Mouse (Mus musculus): ENCODE measurements at regions not wholly inside any gene's neighbourhood (a gene's known extent, or its start where the extent isn't known, plus 50 kb on each side); places are given as distances from the start of the nearest gene placed in this dataset.

GRCm38 (mm10) chr11:84624100-84624499, 98.8 kb upstream of the Lhx1 start:
- no peak overlapping the region for H3K4me2 ChIP-seq (ENCODE audit: insufficient read depth, low read depth, poor library complexity, severe bottlenecking)
- TF ChIP-seq ZKSCAN1 (IDR thresholded peaks at IDR 0.05; ENCODE audit: borderline replicate concordance, low read depth, low read length) (no peak), HCFC1 (IDR thresholded peaks at IDR 0.05; ENCODE audit: low read depth, low read length) (no peak), MXI1 (IDR thresholded peaks at IDR 0.05; ENCODE audit: low read depth, low read length) (no peak)
- no peaks in the 10 kb centered on the region for H3K9me3 ChIP-seq (replicated peaks; ENCODE audit: low read length)
- peaks cover 85% of the 10 kb centered on the region for H3K27me3 ChIP-seq (replicated peaks)
- no peak overlapping the region for H3K27ac ChIP-seq (ENCODE audit: insufficient read depth, low read depth)
- H3K9ac ChIP-seq (ENCODE audit: insufficient read depth, low read depth), result no peak overlapping the region
- H3K4me1 ChIP-seq (ENCODE audit: control insufficient read depth in 1 of 2, insufficient read depth in 2 of 2), result peaks cover 0 to 7% of the 10 kb centered on the region in 2 experiments; a peak in 2 of 4 replicates
- dilution Hi-C loops (cut with MboI; ENCODE audit: extremely low pct_ligation_motif_present, extremely low pct_unique_long_range_greater_than_20kb, low sequenced_read_pairs) (no loop called here), in situ Hi-C loops (cut with MboI; ENCODE audit: low pct_ligation_motif_present, low pct_unique_long_range_greater_than_20kb, low sequenced_read_pairs) (no loop called here)
- H3K79me2 ChIP-seq (replicated peaks; ENCODE audit: control insufficient read depth, extremely low read depth, insufficient read depth, poor library complexity, severe bottlenecking), result no peaks in the 10 kb centered on the region
- H3K36me3 ChIP-seq (replicated peaks in 1 of 2; ENCODE audit: control insufficient read depth in 1 of 2, insufficient read depth in 1 of 2, low read length in 1 of 2), result no peaks in the 10 kb centered on the region
- no peak for DNase-seq (ENCODE audit: extremely low read depth)
- no peak overlapping the region for H3K4me3 ChIP-seq (replicated peaks in 1 of 3; ENCODE audit: low read depth in 2 of 3, low read length in 2 of 3, poor library complexity in 1 of 3)

GRCm38 (mm10) chr11:84619713-84620112, 94.4 kb upstream of the Lhx1 start:
- DNase-seq (ENCODE audit: extremely low read depth), result no peak
- dilution Hi-C loops (cut with MboI; ENCODE audit: extremely low pct_ligation_motif_present, extremely low pct_unique_long_range_greater_than_20kb, low sequenced_read_pairs), result no loop called here
- no peaks in the 10 kb centered on the region for H3K36me3 ChIP-seq (replicated peaks in 1 of 2; ENCODE audit: control insufficient read depth in 1 of 2, insufficient read depth in 1 of 2, low read length in 1 of 2)
- H3K4me1 ChIP-seq (ENCODE audit: control insufficient read depth in 1 of 2, insufficient read depth in 2 of 2), result peaks cover 0 to 9% of the 10 kb centered on the region in 2 experiments; a peak in 2 of 4 replicates
- no peaks in the 10 kb centered on the region for H3K79me2 ChIP-seq (replicated peaks; ENCODE audit: control insufficient read depth, extremely low read depth, insufficient read depth, poor library complexity, severe bottlenecking)
- TF ChIP-seq HCFC1 (IDR thresholded peaks at IDR 0.05; ENCODE audit: low read depth, low read length) (no peak), TBP (conservative IDR thresholded peaks at IDR 0.05; ENCODE audit: low read depth, low read length) (no peak), EP300 (IDR thresholded peaks at IDR 0.05; ENCODE audit: low read length) (peak; percentile 80), IRF4 (IDR thresholded peaks at IDR 0.05; ENCODE audit: low read depth, low read length) (peak; percentile 69)
- no peak overlapping the region for H3K4me2 ChIP-seq (ENCODE audit: insufficient read depth, low read depth, poor library complexity, severe bottlenecking)
- in situ Hi-C loops (cut with MboI; ENCODE audit: low pct_ligation_motif_present, low pct_unique_long_range_greater_than_20kb, low sequenced_read_pairs), result no loop called here
- peaks cover 3% of the 10 kb centered on the region for H3K9me3 ChIP-seq (replicated peaks; ENCODE audit: low read length)
- H3K27ac ChIP-seq (ENCODE audit: insufficient read depth, low read depth), result no peak overlapping the region
- H3K27me3 ChIP-seq (replicated peaks), result peaks cover 56% of the 10 kb centered on the region
- H3K9ac ChIP-seq (ENCODE audit: insufficient read depth, low read depth), result no peak overlapping the region
- H3K4me3 ChIP-seq (replicated peaks in 1 of 3; ENCODE audit: low read depth in 2 of 3, low read length in 2 of 3, poor library complexity in 1 of 3), result no peak overlapping the region

GRCm38 (mm10) chr11:84618576-84618975, 93.2 kb upstream of the Lhx1 start:
- in situ Hi-C loops (cut with MboI; ENCODE audit: low pct_ligation_motif_present, low pct_unique_long_range_greater_than_20kb, low sequenced_read_pairs) (no loop called here), dilution Hi-C loops (cut with MboI; ENCODE audit: extremely low pct_ligation_motif_present, extremely low pct_unique_long_range_greater_than_20kb, low sequenced_read_pairs) (no loop called here)
- no peak overlapping the region for H3K4me3 ChIP-seq (replicated peaks in 1 of 3; ENCODE audit: low read depth in 2 of 3, low read length in 2 of 3, poor library complexity in 1 of 3)
- no peak overlapping the region for H3K9ac ChIP-seq (ENCODE audit: insufficient read depth, low read depth)
- DNase-seq (ENCODE audit: extremely low read depth), result peak; percentile 13
- H3K36me3 ChIP-seq (replicated peaks in 1 of 2; ENCODE audit: control insufficient read depth in 1 of 2, insufficient read depth in 1 of 2, low read length in 1 of 2), result no peaks in the 10 kb centered on the region
- peaks cover 0 to 9% of the 10 kb centered on the region in 2 experiments; a peak in 2 of 4 replicates for H3K4me1 ChIP-seq (ENCODE audit: control insufficient read depth in 1 of 2, insufficient read depth in 2 of 2)
- no peak overlapping the region for H3K4me2 ChIP-seq (ENCODE audit: insufficient read depth, low read depth, poor library complexity, severe bottlenecking)
- H3K27me3 ChIP-seq (replicated peaks), result peaks cover 51% of the 10 kb centered on the region
- H3K27ac ChIP-seq (ENCODE audit: insufficient read depth, low read depth), result no peak overlapping the region
- TF ChIP-seq SMC3 (IDR thresholded peaks at IDR 0.05; ENCODE audit: low read depth, low read length) (peak; percentile 59), NELFE (IDR thresholded peaks at IDR 0.05; ENCODE audit: low read depth, low read length) (no peak), CTCF (conservative IDR thresholded peaks at IDR 0.05 in 1 of 2, IDR thresholded peaks at IDR 0.05 in 1 of 2; ENCODE audit: low read depth in 2 of 2, low read length in 2 of 2) (peak; percentile 45 to 55; a peak in 2 of 4 replicates), MYC (IDR thresholded peaks at IDR 0.05; ENCODE audit: low read depth, low read length) (0 out of 2 replicates have a peak, but pooled peaks have one; percentile 25), BHLHE40 (IDR thresholded peaks at IDR 0.05; ENCODE audit: low read depth, low read length) (no peak), RCOR1 (conservative IDR thresholded peaks at IDR 0.05; ENCODE audit: low read depth, low read length) (no peak), PAX5 (IDR thresholded peaks at IDR 0.05; ENCODE audit: low read length) (no peak), RAD21 (IDR thresholded peaks at IDR 0.05; ENCODE audit: low read depth, low read length) (peak; percentile 20), MAZ (IDR thresholded peaks at IDR 0.05; ENCODE audit: low read depth, low read length) (no peak), NRF1 (IDR thresholded peaks at IDR 0.05; ENCODE audit: low read depth, low read length) (no peak), GABPA (IDR thresholded peaks at IDR 0.05; ENCODE audit: insufficient replicate concordance, low read depth, low read length) (no peak), CHD1 (IDR thresholded peaks at IDR 0.05; ENCODE audit: low read depth, low read length) (no peak)
- no peaks in the 10 kb centered on the region for H3K79me2 ChIP-seq (replicated peaks; ENCODE audit: control insufficient read depth, extremely low read depth, insufficient read depth, poor library complexity, severe bottlenecking)
- H3K9me3 ChIP-seq (replicated peaks; ENCODE audit: low read length), result peaks cover 3% of the 10 kb centered on the region

Data from CH12.LX (cell line).